Mouse (Mus musculus) bone marrow, adult 2 months (tissue): ENCODE measurements around the gene Cbr2.

ENCODE experiments used
- CTCF ChIP-seq: fragments of 200-500 bp; IDR thresholded peaks from 2 replicates; pipeline ENCODE4 v1.5.1; 2011; ENCODE audit warnings: low read length, control low read depth; ENCODE audit not compliant: control insufficient read depth, insufficient read depth
- POLR2A ChIP-seq: fragments of 200-500 bp; IDR thresholded peaks from 2 replicates; pipeline ENCODE4 v1.6.1; 2011; ENCODE audit warnings: low read depth, mild to moderate bottlenecking, control low read depth, low read length, borderline replicate concordance; ENCODE audit not compliant: control insufficient read depth

DNA sequence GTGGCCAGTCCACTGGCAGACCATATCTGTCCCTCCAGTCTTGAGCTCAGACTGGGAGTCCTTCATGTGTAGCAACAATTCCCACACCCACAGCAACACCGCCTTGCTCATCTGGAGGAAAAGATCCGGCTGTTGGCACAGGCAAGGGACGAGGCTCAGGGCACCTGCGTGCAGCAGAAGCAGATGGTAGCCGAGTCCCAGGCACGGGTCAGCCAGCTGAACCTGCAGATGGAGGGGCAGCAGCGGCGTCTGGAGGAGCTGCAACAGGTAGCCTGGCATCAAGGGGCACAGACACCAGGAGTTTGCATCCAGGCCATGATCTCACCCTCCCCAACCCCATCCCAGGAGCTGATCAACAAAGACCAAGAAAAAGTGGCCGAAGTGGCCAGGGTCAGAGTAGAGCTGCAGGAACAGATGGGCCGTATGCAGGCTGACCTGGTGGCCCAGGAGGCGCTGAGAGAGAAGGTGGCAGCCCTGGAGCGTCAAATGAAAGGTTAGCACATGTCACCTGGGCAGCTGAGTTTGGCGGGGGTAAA, 12.0 kb downstream of the Cbr2 start:
- TF ChIP-seq CTCF (no peak), POLR2A (no peak)
